Mouse (Mus musculus) C2C12 (cell line): ENCODE measurements at regions not wholly inside any gene's neighbourhood (a gene's known extent, or its start where the extent isn't known, plus 50 kb on each side); places are given as distances from the start of the nearest gene placed in this dataset.
A peak's percentile ranks its signal among the peaks of the same experiment; 100 is the strongest.

Experiments
- H3K27me3 ChIP-seq: one replicate; pipeline ENCODE4 v1.6.1; 2011; ENCODE audit not compliant: control insufficient read depth, insufficient read depth, insufficient read length
- H3K36me3 ChIP-seq: one replicate; pipeline ENCODE4 v1.6.1; 2011; ENCODE audit not compliant: control insufficient read depth, insufficient read depth
- H3K4me3 ChIP-seq: one replicate; pipeline ENCODE4 v1.5.1; 2011; ENCODE audit warnings: mild to moderate bottlenecking, control low read depth; ENCODE audit not compliant: poor library complexity, insufficient read depth, severe bottlenecking
- H3K79me2 ChIP-seq: one replicate; pipeline ENCODE4 v1.6.1; 2011; ENCODE audit not compliant: control insufficient read depth, insufficient read depth
- H3K79me3 ChIP-seq: one replicate; pipeline ENCODE4 v1.6.1; 2011; ENCODE audit warnings: low read depth, control low read depth
- H3ac ChIP-seq: one replicate; pipeline ENCODE3; 2011; ENCODE audit warnings: low read depth; ENCODE audit not compliant: control insufficient read depth, insufficient read length
- CEBPB ChIP-seq: IDR thresholded peaks from one replicate; pipeline ENCODE4 v1.6.1; 2011; ENCODE audit warnings: low read depth, mild to moderate bottlenecking, control low read depth, moderate library complexity
- CTCF ChIP-seq: IDR thresholded peaks from one replicate; pipeline ENCODE4 v1.5.1; 2011; ENCODE audit not compliant: control insufficient read depth, insufficient read depth, insufficient read length
- FOSL1 ChIP-seq: IDR thresholded peaks from one replicate; pipeline ENCODE4 v1.8.0; 2011; ENCODE audit warnings: mild to moderate bottlenecking, low read length; ENCODE audit not compliant: poor library complexity, insufficient read depth, severe bottlenecking
- MAX ChIP-seq: IDR thresholded peaks from one replicate; pipeline ENCODE4 v1.6.1; 2011; ENCODE audit warnings: mild to moderate bottlenecking, control low read depth
- MYOD1 ChIP-seq: IDR thresholded peaks from one replicate; pipeline ENCODE4 v1.6.1; 2011; ENCODE audit warnings: low read depth; ENCODE audit not compliant: control insufficient read depth, insufficient read length
- MYOG ChIP-seq: IDR thresholded peaks from one replicate; pipeline ENCODE4 v1.6.1; 2011; ENCODE audit not compliant: control insufficient read depth, insufficient read length; ENCODE audit errors: extremely low read depth
- USF1 ChIP-seq: IDR thresholded peaks from one replicate; pipeline ENCODE4 v1.6.1; 2011; ENCODE audit warnings: low read depth, mild to moderate bottlenecking, control low read depth, moderate library complexity

GRCm38 (mm10) chr3:57998121-57999102 is 150.5 kb upstream of the Pfn2 start:
- Histone ChIP-seq H3ac (no peak overlapping the region), H3K79me2 (no peaks in the 10 kb centered on the region), H3K36me3 (no peaks in the 10 kb centered on the region), H3K27me3 (no peaks in the 10 kb centered on the region), H3K79me3 (no peaks in the 10 kb centered on the region), H3K4me3 (no peak overlapping the region)
- TF ChIP-seq MYOG = no peak

- no peak overlapping the region for H3ac ChIP-seq
- no peaks in the 10 kb centered on the region for H3K36me3 ChIP-seq
- H3K79me3 ChIP-seq = no peaks in the 10 kb centered on the region
- no peaks in the 10 kb centered on the region for H3K27me3 ChIP-seq
- H3K4me3 ChIP-seq = no peak overlapping the region
- H3K79me2 ChIP-seq = no peaks in the 10 kb centered on the region
- no peak for TF ChIP-seq CEBPB
- no peak for TF ChIP-seq FOSL1
- no peak for TF ChIP-seq MYOD1
- no peak for TF ChIP-seq USF1
- no peak for TF ChIP-seq CTCF
- TF ChIP-seq MAX = no peak
- TF ChIP-seq MYOG = no peak
These were observed 155.1 kb upstream of the Pfn2 start for GRCm38 (mm10) chr3:58002792-58003574.

GRCm38 (mm10) chr3:58024750-58025392 is 177.0 kb upstream of the Pfn2 start:
- Histone ChIP-seq H3K79me2 (no peaks in the 10 kb centered on the region), H3K79me3 (no peaks in the 10 kb centered on the region), H3ac (no peak overlapping the region), H3K27me3 (no peaks in the 10 kb centered on the region), H3K36me3 (no peaks in the 10 kb centered on the region), H3K4me3 (no peak overlapping the region)
- TF ChIP-seq MYOD1 (peak; percentile 91), CEBPB (no peak)

GRCm38 (mm10) chr3:58049618-58050017 is 201.7 kb upstream of the Pfn2 start:
- Histone ChIP-seq H3K79me3 (no peaks in the 10 kb centered on the region), H3K79me2 (no peaks in the 10 kb centered on the region), H3K27me3 (peaks cover 3% of the 10 kb centered on the region), H3K4me3 (no peak overlapping the region), H3K36me3 (no peaks in the 10 kb centered on the region), H3ac (no peak overlapping the region)
- TF ChIP-seq MYOG = no peak
- no peak for TF ChIP-seq FOSL1
- no peak for TF ChIP-seq USF1
- TF ChIP-seq MAX = no peak
- TF ChIP-seq CTCF = no peak
- no peak for TF ChIP-seq CEBPB
- TF ChIP-seq MYOD1 = no peak

GRCm38 (mm10) chr3:58054726-58055125 is 206.8 kb upstream of the Pfn2 start:
- TF ChIP-seq CEBPB (no peak), MAX (no peak), USF1 (no peak), FOSL1 (no peak), MYOD1 (no peak), MYOG (no peak), CTCF (no peak)
- H3K4me3 ChIP-seq = no peak overlapping the region
- H3K36me3 ChIP-seq = no peaks in the 10 kb centered on the region
- no peak overlapping the region for H3ac ChIP-seq
- no peaks in the 10 kb centered on the region for H3K79me3 ChIP-seq
- H3K27me3 ChIP-seq = peaks cover 10% of the 10 kb centered on the region
- no peaks in the 10 kb centered on the region for H3K79me2 ChIP-seq

GRCm38 (mm10) chr3:58055181-58055580 is 207.3 kb upstream of the Pfn2 start:
- TF ChIP-seq MYOG (no peak), MYOD1 (no peak)
- Histone ChIP-seq H3K79me2 (no peaks in the 10 kb centered on the region), H3K79me3 (no peaks in the 10 kb centered on the region), H3K27me3 (peaks cover 10% of the 10 kb centered on the region), H3ac (no peak overlapping the region), H3K36me3 (no peaks in the 10 kb centered on the region), H3K4me3 (no peak overlapping the region)
